Mouse (Mus musculus) stomach, postnatal 0 days (tissue): ENCODE results near the gene Tlcd2.

ENCODE experiments used
- CTCF ChIP-seq: IDR thresholded peaks from 2 replicates; pipeline ENCODE4 v1.5.1; 2016; ENCODE audit warnings: antibody characterized with exemption, low read depth, mild to moderate bottlenecking, moderate library complexity
- EP300 ChIP-seq: optimal IDR thresholded peaks from 2 replicates; pipeline ENCODE3; 2016; ENCODE audit warnings: antibody characterized with exemption

GRCm38 (mm10) chr11:75519834-75520633 lies 58.5 kb downstream of the Tlcd2 start:
- TF ChIP-seq EP300 = no peak
- no peak for TF ChIP-seq CTCF
